Mouse (Mus musculus): ENCODE measurements around the gene Bcar3.
"Not testable (repeated sequence)": the region's sequence is repeated elsewhere in the genome, so short reads cannot be mapped to it uniquely, and the experiment has no call there.

Bcar3 gene

DNA sequence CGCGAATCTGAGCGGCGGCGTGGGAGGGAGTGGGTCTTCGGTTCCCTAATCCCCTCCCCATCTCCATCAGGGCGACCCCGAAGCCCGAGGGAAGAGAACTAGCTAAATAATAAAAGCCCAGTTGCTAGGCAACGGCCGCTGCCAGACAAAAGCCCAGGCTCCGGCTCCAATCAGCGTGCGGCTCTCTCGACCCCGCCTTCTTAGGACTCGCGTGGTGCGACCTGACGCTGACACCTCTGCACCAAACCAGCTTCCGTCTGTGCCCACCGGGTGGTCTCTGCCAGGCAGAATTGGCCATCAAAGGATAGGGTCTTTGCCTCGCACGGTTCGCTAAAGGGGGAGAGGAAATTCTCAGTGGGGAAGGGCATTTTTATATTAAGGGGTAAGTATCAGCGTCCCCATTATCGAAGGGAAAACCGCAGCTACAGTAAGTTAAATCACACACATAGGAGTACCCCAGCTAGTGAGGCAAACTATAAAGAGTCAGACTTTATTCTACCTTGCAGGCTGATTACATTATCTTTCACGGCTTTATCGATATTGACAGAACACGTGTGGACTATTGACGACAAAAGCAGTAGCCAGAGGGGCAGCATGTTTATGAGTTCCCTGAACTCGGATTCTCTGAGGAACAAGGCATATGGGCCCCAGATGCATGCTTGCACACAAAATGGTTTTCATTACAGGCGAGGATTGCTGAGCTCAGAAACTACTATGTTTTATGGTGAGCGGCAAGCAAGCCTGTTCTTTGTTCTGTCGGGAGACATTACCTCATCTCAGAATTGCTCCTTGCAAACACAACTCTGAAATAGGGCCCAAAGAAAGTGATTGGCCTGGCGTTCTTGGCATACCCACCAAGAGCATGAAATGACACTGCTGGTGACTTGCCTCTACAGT, at the start of gene Bcar3:
Bcar3 (plus strand) TSS at position 183 of the 897 bp plus-strand sequence.
- DNase-seq (ENCODE audit: low read depth, low spot score), result peak; percentile 87

- DNase-seq (ENCODE audit: low read depth, low spot score), result no peak
Measured at GRCm38 (mm10) chr3:122244759-122245158, 49.2 kb upstream of the Bcar3 start.

GRCm38 (mm10) chr3:122245215-122245877, 48.6 kb upstream of the Bcar3 start, which contains the start of gene Gclm:
Gclm (plus strand) TSS chr3:122245557.
- DNase-seq (ENCODE audit: low read depth, low spot score), result peak; percentile 94

- DNase-seq (ENCODE audit: low read depth, low spot score), result peak; percentile 6
Measured at GRCm38 (mm10) chr3:122245878-122246332, 48.0 kb upstream of the Bcar3 start.

DNA sequence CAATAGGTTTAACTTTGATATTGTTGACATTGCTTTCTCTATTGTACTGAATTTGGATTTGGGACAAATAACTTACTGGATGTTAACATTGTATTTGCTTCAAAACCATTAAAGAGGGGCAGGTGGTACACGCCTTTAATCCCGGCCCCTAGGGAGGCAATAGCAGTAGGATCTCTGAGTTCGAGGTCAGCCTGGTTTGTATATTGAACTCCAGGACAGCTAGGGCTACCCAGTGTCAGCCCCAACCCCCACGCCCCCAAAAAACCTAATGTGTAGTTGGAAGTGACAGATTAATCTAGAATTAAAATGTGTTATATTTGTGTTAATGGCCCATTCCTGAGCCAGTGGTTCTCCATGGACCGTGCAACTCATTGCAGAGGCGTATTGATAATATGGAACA, 47.5 kb upstream of the Bcar3 start:
- DNase-seq (ENCODE audit: low read depth, low spot score), result no peak

GRCm38 (mm10) chr3:122246986-122247767, 46.8 kb upstream of the Bcar3 start:
- DNase-seq (ENCODE audit: low read depth, low spot score), result no peak

GRCm38 (mm10) chr3:122247768-122248100, 46.2 kb upstream of the Bcar3 start:
- DNase-seq (ENCODE audit: low read depth, low spot score), result no peak

DNA sequence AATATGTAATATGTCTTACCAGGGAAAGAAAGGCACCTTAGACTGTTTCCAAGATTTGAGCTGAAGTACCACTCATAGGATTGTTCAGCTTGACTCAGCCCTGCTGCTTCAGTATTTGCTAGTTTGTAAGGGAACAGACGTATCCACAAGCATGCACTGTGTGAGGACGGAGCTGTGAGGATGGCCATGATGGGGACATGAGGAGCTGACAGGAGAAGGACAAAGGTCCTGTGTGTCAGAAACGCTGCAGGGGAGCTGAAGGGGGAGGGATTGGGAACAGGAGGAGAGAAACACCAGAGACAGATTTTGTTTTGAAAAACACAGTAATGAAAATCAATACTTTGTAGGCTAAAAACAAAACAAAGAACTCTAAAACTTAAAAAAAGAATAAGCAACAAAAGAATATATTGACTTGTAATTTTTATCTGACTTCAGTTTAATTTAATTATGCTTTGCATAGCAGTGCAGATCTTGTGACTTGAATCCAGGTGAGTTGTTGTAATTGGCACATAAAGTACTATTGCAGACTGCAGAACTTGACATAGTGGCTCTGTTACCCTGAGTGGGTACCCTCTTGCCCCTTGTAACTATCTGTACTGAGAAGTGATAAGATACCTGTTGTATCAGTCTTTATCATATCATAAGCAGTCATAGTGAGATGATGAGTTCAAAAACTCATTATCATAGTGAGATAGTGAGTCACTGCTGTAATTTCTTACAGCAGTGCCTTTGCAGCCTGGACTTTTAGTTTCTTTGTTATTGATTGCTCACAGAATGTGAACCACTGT, 41.3 kb upstream of the Bcar3 start:
- DNase-seq (ENCODE audit: low read depth, low spot score), result no peak

DNA sequence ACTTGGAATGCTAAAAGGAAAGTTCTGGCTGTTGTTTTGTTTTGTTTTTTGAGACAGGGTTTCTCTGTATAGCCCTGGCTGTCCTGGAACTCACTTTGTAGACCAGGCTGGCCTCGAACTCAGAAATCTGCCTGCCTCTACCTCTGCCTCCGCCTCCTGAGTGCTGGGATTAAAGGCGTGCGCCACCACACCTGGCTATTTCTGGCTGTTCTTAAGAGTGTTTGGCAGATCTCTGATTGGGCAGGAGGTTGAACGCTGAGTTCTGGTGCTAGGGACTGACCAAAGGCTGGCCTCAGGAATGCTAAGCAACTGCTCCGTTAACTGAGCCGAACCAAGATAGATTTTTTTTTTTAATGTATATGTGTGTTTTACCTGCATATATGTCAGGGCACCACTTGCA, 39.9 kb upstream of the Bcar3 start:
- DNase-seq (ENCODE audit: low read depth, low spot score), result not testable (repeated sequence)

DNA sequence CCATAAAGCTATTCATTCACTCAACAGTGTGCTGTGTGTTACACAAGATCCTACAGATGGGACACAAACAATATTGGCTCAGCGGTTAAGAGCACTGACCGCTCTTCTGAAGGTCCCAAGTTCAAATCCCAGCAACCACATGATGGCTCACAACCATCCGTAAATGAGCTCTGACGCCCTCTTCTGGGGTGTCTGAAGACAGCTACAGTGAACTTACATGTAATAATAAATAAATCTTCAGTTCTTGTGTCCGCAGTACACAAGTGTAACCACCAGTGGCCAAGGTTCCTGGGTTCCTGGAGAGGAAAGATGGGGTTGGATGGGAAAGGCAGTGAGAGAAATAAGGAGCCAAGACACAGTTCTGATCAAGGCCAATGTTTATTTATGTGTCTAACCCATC, 23.9 kb upstream of the Bcar3 start:
- no peak for DNase-seq (ENCODE audit: low read depth, low spot score)

DNA sequence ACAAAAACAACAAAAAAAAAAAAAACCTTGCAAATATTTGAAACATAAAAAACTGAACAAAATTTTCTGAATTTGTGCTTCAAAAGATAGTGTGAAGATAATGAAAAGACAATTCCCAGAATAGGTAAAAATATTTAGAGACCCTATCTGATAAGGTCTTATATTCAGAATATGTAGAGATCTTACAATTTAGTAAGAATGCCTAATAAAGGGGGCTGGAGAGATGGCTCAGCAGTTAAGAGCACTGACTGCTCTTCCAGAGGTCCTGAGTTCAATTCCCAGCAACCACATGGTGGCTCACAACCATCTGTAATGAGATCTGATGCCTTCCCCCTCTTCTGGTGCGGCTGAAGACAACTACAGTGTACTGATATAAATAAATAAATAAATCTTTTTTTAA, 21.4 kb upstream of the Bcar3 start:
- not testable (repeated sequence) for DNase-seq (ENCODE audit: low read depth, low spot score)

GRCm38 (mm10) chr3:122273407-122274240, 20.3 kb upstream of the Bcar3 start:
- DNase-seq (ENCODE audit: low read depth, low spot score), result no peak

DNA sequence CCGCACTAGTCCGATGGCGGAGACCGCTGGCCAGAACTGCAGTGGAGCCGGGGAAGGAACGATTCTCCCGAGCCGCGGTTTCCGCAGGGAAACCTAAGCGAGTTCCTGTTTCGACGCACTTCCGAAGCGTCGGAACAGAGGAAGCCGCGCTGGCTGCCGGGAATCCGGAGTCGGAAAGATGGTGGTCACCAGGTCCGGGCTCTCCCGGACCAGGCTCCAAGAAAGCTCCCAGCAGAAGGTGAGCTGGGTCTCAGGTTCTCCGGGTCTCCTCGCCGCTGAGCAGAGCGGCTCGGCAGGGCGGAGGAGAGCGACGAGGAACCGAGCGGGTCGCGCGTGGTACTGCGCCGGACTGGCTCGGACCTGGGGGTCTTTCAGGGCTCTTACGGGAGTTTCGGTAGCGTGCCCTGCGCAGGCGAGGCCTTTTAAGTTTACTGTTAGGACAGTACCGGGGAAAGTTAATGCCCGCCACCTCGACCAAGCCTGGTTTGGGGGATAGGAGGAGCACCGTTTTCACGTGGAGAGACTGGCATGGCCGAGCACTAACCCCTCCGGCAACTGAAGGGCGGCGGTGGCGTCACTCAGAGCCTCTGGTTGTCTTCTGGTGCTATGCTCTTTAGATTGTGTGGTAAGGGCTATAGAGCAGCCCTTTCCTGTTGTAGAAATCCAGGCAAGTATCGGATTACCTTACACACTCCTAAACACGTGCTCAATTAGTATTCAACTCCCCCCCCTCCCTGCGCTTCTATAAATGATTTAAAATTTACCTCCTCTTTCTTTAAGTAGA, 19.5 kb upstream of the Bcar3 start, which contains the start of gene Dnttip2:
Dnttip2 (plus strand) TSS at position 148 of the 784 bp plus-strand sequence.
- peak; percentile 95 for DNase-seq (ENCODE audit: low read depth, low spot score)

DNA sequence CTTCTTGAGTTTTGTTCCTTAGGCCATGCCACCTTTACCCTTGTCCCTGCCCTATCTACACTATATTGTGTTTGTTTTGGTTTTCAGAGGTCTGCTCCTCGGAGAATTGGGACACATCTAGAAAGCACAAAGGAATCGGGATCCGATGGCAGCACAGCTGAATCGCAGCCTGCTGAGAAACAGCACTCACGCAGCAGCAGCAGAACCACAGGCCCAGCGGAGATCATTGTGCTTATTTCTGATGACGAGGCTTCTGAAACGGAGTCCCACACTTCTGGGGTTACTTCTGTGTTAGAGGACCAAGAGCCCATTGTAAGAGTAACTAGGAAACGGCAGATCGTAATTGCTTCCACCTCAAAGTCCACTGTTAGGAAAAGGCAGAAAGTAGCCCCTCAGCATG, 18.8 kb upstream of the Bcar3 start:
- DNase-seq (ENCODE audit: low read depth, low spot score), result no peak

DNA sequence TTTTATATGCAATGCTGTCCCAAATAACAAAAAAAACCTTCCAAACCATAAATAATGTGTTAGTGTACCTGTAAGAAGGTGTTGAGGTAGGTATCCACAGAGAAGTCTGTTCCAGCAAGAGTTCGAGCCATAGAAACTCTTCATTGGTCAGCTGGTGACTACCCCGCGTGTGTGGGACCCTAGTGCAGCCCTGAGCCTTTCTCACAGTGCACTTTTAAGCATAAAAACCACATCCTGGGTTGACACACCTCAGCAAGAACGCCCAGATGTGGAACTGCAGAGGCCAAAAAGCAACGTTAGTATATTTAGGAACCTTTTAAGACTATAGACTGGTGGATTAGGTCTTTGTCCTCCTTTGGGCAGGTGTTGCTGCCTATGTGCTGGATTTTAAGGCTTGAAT, 6.7 kb upstream of the Bcar3 start:
- DNase-seq (ENCODE audit: low read depth, low spot score), result no peak

- DNase-seq (ENCODE audit: low read depth, low spot score), result no peak
Measured at GRCm38 (mm10) chr3:122288613-122289195, 5.2 kb upstream of the Bcar3 start.

DNA sequence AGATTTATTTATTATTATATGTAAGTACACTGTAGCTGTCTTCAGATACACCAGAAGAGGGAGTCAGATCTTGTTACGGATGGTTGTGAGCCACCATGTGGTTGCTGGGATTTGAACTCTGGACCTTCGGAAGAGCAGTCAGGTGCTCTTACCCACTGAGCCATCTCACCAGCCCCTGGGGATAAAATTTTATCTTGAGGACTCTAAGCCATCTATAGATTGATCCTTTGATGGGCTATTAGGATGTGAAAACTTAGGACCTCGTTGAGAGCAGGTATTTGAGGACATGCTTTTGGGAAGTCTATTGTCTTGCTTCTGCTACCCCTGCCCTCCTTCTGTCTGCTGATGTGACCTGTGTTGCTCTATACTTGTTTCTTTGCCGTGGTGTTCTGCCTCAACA, 4.6 kb upstream of the Bcar3 start:
- DNase-seq (ENCODE audit: low read depth, low spot score), result not testable (repeated sequence)

DNA sequence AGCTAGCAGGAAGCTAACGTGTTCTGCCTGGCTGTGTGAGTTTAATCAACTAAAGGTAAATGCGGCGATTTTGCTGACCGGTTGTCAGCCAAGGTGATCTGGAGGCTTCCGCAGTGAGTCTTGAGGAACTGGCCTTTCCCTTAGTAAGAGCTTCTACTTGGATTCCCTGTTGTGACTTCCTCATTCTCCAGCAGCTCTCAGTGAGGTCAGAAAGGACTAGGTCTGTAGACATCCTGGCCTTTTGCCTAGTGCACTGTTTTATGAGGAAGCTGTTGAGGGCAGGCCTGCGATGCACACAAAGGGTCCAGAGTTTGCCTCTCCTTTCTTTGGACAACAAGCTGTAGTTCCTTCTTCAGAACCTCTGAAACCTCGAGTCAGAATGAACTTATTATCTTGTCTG, 3.2 kb upstream of the Bcar3 start:
- peak; percentile 57 for DNase-seq (ENCODE audit: low read depth, low spot score)

DNA sequence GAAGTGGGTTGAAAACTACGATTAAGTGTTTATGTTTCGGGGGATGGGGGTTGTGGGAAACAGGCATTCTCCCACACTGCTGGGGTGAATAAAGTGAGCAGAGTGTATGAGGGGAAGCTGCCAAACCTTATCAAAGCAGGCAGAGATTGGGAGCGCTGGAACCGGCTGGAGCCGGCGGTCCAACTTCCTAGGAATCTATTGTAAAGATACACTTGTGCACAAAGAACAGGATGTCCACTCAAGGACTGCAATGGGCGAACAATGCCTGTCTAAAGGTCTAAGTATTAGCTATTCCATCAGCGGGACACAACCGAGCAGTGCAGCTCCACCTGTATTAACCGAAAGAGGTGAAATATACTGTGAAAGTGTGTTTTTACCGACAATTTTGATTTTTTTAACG, 2.1 kb upstream of the Bcar3 start:
- DNase-seq (ENCODE audit: low read depth, low spot score), result no peak

All from skeletal muscle tissue, adult 2 months (tissue).